Mouse (Mus musculus) G1E (cell line): ENCODE measurements around the gene Sorcs2. TPM values are rescaled to one million over a fixed set of nuclear protein-coding genes. Genes with fewer than 3 reads are reported as not detected.

Source experiments
- ATAC-seq: 2 replicates; pipeline ENCODE4 v1.8.0; 2016; ENCODE audit warnings: mild to moderate bottlenecking; ENCODE audit not compliant: insufficient number of reproducible peaks, poor library complexity, low FRiP score, severe bottlenecking; ENCODE audit errors: extremely low read depth
- DNase-seq: peaks from one replicate; pipeline ENCODE4 v3.0.0; 2012; ENCODE audit warnings: low spot score
- H3K27me3 ChIP-seq: 2 replicates; pipeline ENCODE4 v1.6.1; 2012; ENCODE audit warnings: mild to moderate bottlenecking, low read length, inconsistent platforms; ENCODE audit not compliant: insufficient read depth
- H3K36me3 ChIP-seq: replicated peaks from 2 replicates; pipeline ENCODE3; 2012; ENCODE audit warnings: mild to moderate bottlenecking, inconsistent platforms
- H3K4me1 ChIP-seq: 2 replicates; pipeline ENCODE4 v1.6.1; 2012; ENCODE audit warnings: low read depth, low read length, inconsistent platforms, mixed read lengths; ENCODE audit not compliant: insufficient read depth
- H3K4me3 ChIP-seq: 2 replicates; pipeline ENCODE4 v1.5.1; 2012; ENCODE audit warnings: low read depth, mild to moderate bottlenecking, inconsistent platforms, low read length, moderate library complexity, mixed read lengths
- H3K9me3 ChIP-seq: replicated peaks from 2 replicates; pipeline ENCODE4 v1.6.1; 2012; ENCODE audit warnings: inconsistent platforms
- CTCF ChIP-seq: IDR thresholded peaks from 2 replicates; pipeline ENCODE4 v1.5.1; 2012; ENCODE audit warnings: low read depth, low read length, inconsistent platforms, mixed read lengths
- GATA1 ChIP-seq: IDR thresholded peaks from 2 replicates; pipeline ENCODE4 v1.6.1; 2012; ENCODE audit warnings: borderline replicate concordance, low read length, inconsistent platforms, mixed read lengths
- GATA2 ChIP-seq: IDR thresholded peaks from 2 replicates; pipeline ENCODE4 v1.6.1; 2012; ENCODE audit warnings: low read depth, low read length, inconsistent platforms, borderline replicate concordance
- POLR2AphosphoS5 ChIP-seq: IDR thresholded peaks from 2 replicates; pipeline ENCODE4 v1.6.1; 2012; ENCODE audit warnings: low read depth, low read length, inconsistent platforms; ENCODE audit not compliant: insufficient replicate concordance
- TAL1 ChIP-seq: conservative IDR thresholded peaks from 2 replicates; pipeline ENCODE4 v1.6.1; 2012; ENCODE audit warnings: low read depth, low read length, inconsistent platforms, mixed read lengths
- polyA plus RNA-seq: library from polyadenylated mRNA; stranded (reverse); fragments of >175 nt; gene quantifications from 2 replicates; pipeline ENCODE4 v1.2.3, GENCODE M21; 2012
- total RNA-seq, 2 experiments: library from RNA; stranded (forward) in 1 of 2; stranded (reverse) in 1 of 2; fragments of 200-1000 nt in 1 of 2; fragments of >200 nt in 1 of 2; fragmentation: Nextera tagmentation in 1 of 2; gene quantifications; 2 replicates each; pipeline ENCODE4 v1.2.3; 2014 to 2017

Sorcs2 gene
- total and polyA plus RNA-seq, 3 experiments, result 0.04 to 0.22 TPM; not detected in 1

DNA sequence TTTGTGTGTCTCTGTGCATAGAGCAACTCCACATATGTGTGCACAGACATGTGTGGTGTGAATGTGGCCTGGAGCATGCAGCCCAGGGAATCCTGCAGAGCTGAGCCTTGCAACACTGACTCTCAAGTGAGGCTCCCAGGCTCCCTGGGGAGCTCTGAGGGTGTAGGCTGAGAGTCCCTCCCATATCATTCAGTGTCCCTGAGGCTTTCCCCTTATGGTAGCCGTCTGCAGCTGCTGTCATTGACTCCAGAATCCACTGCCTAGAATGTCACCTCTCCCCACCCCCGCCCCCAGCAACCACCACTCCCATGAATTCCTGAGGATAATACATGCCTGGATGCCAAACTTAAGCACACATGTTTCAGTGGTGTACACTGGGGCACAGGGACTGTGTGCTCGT lies 269.4 kb downstream of the Sorcs2 start:
- Histone ChIP-seq H3K27me3 (0 out of 2 replicates have a peak, but pooled peaks cover 2% of the 10 kb centered on the region), H3K9me3 (no peaks in the 10 kb centered on the region), H3K36me3 (no peaks in the 10 kb centered on the region), H3K4me1 (no peaks in the 10 kb centered on the region), H3K4me3 (no peak overlapping the region)
- no peak for TF ChIP-seq POLR2AphosphoS5
- DNase-seq (no peak), ATAC-seq (no peak)

DNA sequence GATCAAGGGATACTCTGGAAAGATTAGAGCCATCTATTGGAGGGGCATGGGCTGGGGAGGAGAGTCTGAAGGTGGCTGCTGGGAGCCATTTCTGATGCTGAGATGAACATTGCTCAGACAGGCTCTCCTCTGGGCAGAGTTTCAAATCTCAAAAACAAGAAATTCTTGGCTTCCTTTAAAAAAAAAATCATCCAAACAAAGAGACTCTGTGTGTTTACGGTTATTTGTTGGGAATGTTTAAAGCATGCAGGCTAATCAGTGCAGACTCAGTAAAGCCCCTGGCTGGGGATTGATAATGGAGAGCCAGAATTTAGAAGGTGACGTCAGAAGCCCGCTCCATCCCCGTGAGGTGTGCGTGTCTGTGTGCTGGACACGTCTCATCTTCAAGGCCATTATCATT lies 272.9 kb downstream of the Sorcs2 start:
- ATAC-seq (no peak), DNase-seq (no peak)
- H3K4me1 ChIP-seq, result no peaks in the 10 kb centered on the region
- no peaks in the 10 kb centered on the region for H3K9me3 ChIP-seq
- TF ChIP-seq GATA1 (no peak), POLR2AphosphoS5 (no peak), GATA2 (no peak)
- no peak overlapping the region for H3K4me3 ChIP-seq
- H3K36me3 ChIP-seq, result no peaks in the 10 kb centered on the region
- H3K27me3 ChIP-seq, result 0 out of 2 replicates have a peak, but pooled peaks cover 2% of the 10 kb centered on the region

DNA sequence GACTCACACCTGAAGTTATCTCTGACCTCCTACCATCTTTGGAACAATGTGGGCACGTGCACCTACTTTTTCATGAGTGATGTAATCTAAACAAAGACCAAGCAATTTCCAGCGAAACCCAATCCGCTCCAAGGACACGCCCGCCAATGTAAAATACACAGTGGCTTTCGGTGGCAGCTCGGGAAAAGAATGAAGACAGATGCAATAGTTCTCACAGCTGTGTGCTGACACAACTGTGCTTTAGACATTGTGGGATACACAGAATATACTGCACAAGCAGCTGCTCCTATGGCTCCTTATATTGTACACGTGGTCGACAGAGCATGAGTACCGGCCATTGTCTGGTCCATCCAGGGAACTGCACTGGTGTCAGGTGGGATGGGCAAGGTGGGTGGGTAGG lies 275.0 kb downstream of the Sorcs2 start:
- Histone ChIP-seq H3K9me3 (no peaks in the 10 kb centered on the region), H3K4me3 (no peak overlapping the region), H3K36me3 (no peaks in the 10 kb centered on the region), H3K27me3 (no peaks in the 10 kb centered on the region), H3K4me1 (no peaks in the 10 kb centered on the region)
- DNase-seq (no peak), ATAC-seq (no peak)
- TF ChIP-seq POLR2AphosphoS5, result no peak
- TF ChIP-seq GATA1, result no peak
- TF ChIP-seq TAL1, result no peak
- TF ChIP-seq CTCF, result no peak
- TF ChIP-seq GATA2, result no peak

- no peak for TF ChIP-seq GATA2
- TF ChIP-seq CTCF, result no peak
- no peak for TF ChIP-seq GATA1
- no peak for TF ChIP-seq POLR2AphosphoS5
- TF ChIP-seq TAL1, result no peak
- no peaks in the 10 kb centered on the region for H3K4me1 ChIP-seq
- DNase-seq, result no peak
- no peaks in the 10 kb centered on the region for H3K36me3 ChIP-seq
- H3K27me3 ChIP-seq, result no peaks in the 10 kb centered on the region
- ATAC-seq, result no peak
- H3K9me3 ChIP-seq, result no peaks in the 10 kb centered on the region
- H3K4me3 ChIP-seq, result no peak overlapping the region
Observed at GRCm38 (mm10) chr5:36120931-36121341, 277.0 kb downstream of the Sorcs2 start.

GRCm38 (mm10) chr5:36118061-36118460 lies 279.9 kb downstream of the Sorcs2 start:
- Histone ChIP-seq H3K4me3 (no peak overlapping the region), H3K9me3 (no peaks in the 10 kb centered on the region), H3K36me3 (no peaks in the 10 kb centered on the region), H3K27me3 (no peaks in the 10 kb centered on the region), H3K4me1 (no peaks in the 10 kb centered on the region)
- DNase-seq (no peak), ATAC-seq (no peak)
- TF ChIP-seq POLR2AphosphoS5 (no peak), CTCF (no peak), GATA2 (no peak), GATA1 (no peak)

DNA sequence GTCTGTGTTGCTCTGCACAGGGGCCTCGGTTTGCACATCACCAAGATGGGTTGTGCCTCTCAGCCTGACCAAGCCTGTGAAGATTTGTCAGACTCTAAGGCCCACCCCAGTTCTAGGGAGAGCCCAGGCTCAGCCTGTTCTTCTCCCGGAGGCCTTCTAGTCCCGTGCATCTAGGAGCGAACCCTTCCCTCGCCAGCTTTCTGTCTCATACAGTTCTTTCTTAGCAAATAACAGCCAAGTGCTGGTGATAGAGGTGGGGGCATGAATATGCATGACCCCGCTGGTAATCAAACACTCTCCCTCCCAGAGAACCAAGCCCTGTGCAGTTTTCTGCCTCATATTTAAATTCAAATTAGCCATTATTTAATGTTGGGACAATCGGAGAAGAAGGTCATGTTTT lies 282.4 kb downstream of the Sorcs2 start:
- ATAC-seq (no peak), DNase-seq (no peak)
- H3K4me3 ChIP-seq, result no peak overlapping the region
- H3K27me3 ChIP-seq, result no peaks in the 10 kb centered on the region
- H3K36me3 ChIP-seq, result no peaks in the 10 kb centered on the region
- H3K9me3 ChIP-seq, result no peaks in the 10 kb centered on the region
- no peak for TF ChIP-seq GATA1
- TF ChIP-seq CTCF, result no peak
- no peak for TF ChIP-seq TAL1
- no peak for TF ChIP-seq GATA2
- TF ChIP-seq POLR2AphosphoS5, result no peak
- H3K4me1 ChIP-seq, result no peaks in the 10 kb centered on the region

DNA sequence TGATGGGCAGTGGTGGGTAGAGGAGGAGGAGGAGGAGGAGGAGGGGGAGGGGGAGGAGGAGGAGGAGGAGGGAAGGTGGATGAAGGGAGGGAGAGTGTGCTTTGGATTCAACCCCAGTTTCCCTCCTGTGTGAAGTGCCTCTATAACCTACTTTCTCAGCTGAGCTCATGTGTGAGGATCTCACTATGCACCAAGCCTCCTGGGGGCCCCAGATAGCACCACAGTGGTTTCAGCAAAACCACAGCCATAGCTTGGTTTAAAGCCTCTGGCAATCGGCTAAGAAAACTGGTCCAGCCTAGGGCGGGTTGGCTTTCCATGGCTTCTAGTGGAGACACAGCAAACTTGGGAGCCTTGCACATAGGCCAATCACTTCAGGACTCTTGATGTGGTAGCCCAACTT lies 284.2 kb downstream of the Sorcs2 start:
- H3K27me3 ChIP-seq, result no peaks in the 10 kb centered on the region
- H3K36me3 ChIP-seq, result no peaks in the 10 kb centered on the region
- TF ChIP-seq CTCF (no peak), GATA2 (no peak), TAL1 (no peak)
- no peaks in the 10 kb centered on the region for H3K4me1 ChIP-seq
- DNase-seq (no peak), ATAC-seq (no peak)
- no peaks in the 10 kb centered on the region for H3K9me3 ChIP-seq
- H3K4me3 ChIP-seq, result no peak overlapping the region

GRCm38 (mm10) chr5:36112696-36113095 lies 285.2 kb downstream of the Sorcs2 start:
- no peaks in the 10 kb centered on the region for H3K4me1 ChIP-seq
- H3K27me3 ChIP-seq, result no peaks in the 10 kb centered on the region
- no peaks in the 10 kb centered on the region for H3K36me3 ChIP-seq
- TF ChIP-seq POLR2AphosphoS5, result no peak
- no peak for TF ChIP-seq GATA2
- TF ChIP-seq GATA1, result no peak
- TF ChIP-seq CTCF, result no peak
- no peak for TF ChIP-seq TAL1
- H3K4me3 ChIP-seq, result no peak overlapping the region
- H3K9me3 ChIP-seq, result no peaks in the 10 kb centered on the region
- no peak for ATAC-seq
- no peak for DNase-seq
